Mouse (Mus musculus) gastrocnemius, postnatal 10 days (tissue): ENCODE measurements around the gene Jph4. TPM values are rescaled to one million over a fixed set of nuclear protein-coding genes. Genes with fewer than 3 reads are reported as not detected.

Experiments
- DNase-seq: peaks from one replicate; pipeline ENCODE4 v3.0.0; 2021; ENCODE audit warnings: mixed read lengths
- total RNA-seq, 2 experiments: library from RNA; stranded (reverse); gene quantifications; 2 replicates each; pipeline ENCODE4 v1.2.3; 2021

Jph4 gene
- total RNA-seq, 2 experiments from 2014 or later = 1.5 to 1.6 TPM

- DNase-seq = peak; percentile 60
Observed at GRCm38 (mm10) chr14:55118852-55119251, 2.1 kb upstream of the Jph4 start.

- no peak for DNase-seq
Observed at GRCm38 (mm10) chr14:55115846-55116245, 889 bp downstream of the Jph4 start.

- peak; percentile 66 for DNase-seq
Observed at GRCm38 (mm10) chr14:55114759-55115701, 1.7 kb downstream of the Jph4 start.

GRCm38 (mm10) chr14:55113975-55114645, 2.6 kb downstream of the Jph4 start:
- DNase-seq = peak; percentile 36

GRCm38 (mm10) chr14:55113351-55113974, 3.3 kb downstream of the Jph4 start:
- no peak for DNase-seq

GRCm38 (mm10) chr14:55111720-55112119, 5.0 kb downstream of the Jph4 start:
- DNase-seq = no peak

GRCm38 (mm10) chr14:55110076-55110475, 6.7 kb downstream of the Jph4 start:
- DNase-seq = no peak

GRCm38 (mm10) chr14:55109048-55109873, 7.5 kb downstream of the Jph4 start:
- no peak for DNase-seq

GRCm38 (mm10) chr14:55108202-55108870, 8.4 kb downstream of the Jph4 start:
- no peak for DNase-seq

GRCm38 (mm10) chr14:55106990-55107389, 9.7 kb downstream of the Jph4 start:
- DNase-seq = no peak

GRCm38 (mm10) chr14:55105836-55106809, 10.6 kb downstream of the Jph4 start, which contains the start of gene Ap1g2:
Gene Ap1g2, minus strand, starts transcription at chr14:55106593.
- DNase-seq = peak; percentile 75

- DNase-seq = no peak
Observed at GRCm38 (mm10) chr14:55105386-55105785, 11.3 kb downstream of the Jph4 start.

GRCm38 (mm10) chr14:55104365-55104764, 12.4 kb downstream of the Jph4 start:
- DNase-seq = no peak

GRCm38 (mm10) chr14:55102253-55102785, 14.4 kb downstream of the Jph4 start:
- DNase-seq = no peak

GRCm38 (mm10) chr14:55101592-55101991, 15.1 kb downstream of the Jph4 start:
- no peak for DNase-seq

- DNase-seq = no peak
Observed at GRCm38 (mm10) chr14:55098067-55098466, 18.7 kb downstream of the Jph4 start.

GRCm38 (mm10) chr14:55097646-55098045, 19.1 kb downstream of the Jph4 start:
- DNase-seq = no peak

GRCm38 (mm10) chr14:55096573-55097087, 20.1 kb downstream of the Jph4 start:
- DNase-seq = no peak

GRCm38 (mm10) chr14:55095671-55096070, 21.1 kb downstream of the Jph4 start:
- DNase-seq = no peak
